Mouse (Mus musculus): ENCODE measurements around the gene Spata20. TPM values are rescaled to one million over a fixed set of nuclear protein-coding genes. Genes with fewer than 3 reads are reported as not detected.

Spata20 gene
- total RNA-seq, 2 experiments from 2014 or later, result 0.92 to 1.5 TPM

DNA sequence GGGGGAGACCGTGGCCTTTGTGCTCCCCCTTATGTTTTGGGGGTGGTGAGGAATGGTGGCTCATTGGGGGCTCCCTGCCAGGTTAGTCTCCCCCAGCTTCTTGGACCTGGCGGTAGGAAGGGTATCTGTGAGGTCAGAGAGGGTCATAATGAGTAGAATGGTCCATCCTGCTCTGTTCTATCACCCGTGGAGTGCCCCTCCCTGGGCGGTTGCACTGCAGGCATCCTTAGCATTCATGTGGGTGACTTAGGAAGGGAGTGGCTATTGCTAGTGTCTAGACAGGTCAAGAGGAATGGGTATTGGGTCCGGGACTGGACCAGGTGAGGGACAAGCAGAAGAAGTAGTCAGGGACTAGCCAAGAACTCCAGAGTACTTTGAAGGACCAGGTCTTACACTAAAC lies 756 bp downstream of the Spata20 start:
- intact Hi-C loops (cut with DNase I), result loop anchor here (5.0 kb wide), 4 partner anchors 63 to 353 kb away; no protein-coding TSS in a partner anchor
- DNase-seq (ENCODE audit: extremely low spot score in 1 of 2, low spot score in 2 of 2), result no peak

DNA sequence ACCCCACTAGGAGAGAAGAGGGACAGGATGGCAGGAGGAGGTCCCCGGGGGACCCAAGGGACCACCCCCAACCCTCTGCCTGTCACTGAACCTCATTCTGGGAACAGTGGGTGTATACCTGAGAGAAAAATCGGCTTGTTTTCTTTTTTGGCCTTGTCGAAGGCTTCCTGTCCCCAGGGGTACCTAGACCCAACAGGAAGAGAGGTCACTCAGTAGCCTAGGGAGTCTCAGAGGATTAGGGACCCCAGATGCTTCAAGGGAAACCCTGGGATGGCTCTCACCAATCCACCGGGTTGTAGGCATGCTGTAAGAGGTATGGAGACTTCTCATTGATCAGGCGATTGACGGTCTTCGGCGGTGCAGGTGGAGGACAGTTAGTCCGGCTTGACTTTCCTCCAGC lies 1.3 kb downstream of the Spata20 start:
- intact Hi-C loops (cut with DNase I), result loop anchor here (5.0 kb wide), 4 partner anchors 62 to 352 kb away; no protein-coding TSS in a partner anchor

DNA sequence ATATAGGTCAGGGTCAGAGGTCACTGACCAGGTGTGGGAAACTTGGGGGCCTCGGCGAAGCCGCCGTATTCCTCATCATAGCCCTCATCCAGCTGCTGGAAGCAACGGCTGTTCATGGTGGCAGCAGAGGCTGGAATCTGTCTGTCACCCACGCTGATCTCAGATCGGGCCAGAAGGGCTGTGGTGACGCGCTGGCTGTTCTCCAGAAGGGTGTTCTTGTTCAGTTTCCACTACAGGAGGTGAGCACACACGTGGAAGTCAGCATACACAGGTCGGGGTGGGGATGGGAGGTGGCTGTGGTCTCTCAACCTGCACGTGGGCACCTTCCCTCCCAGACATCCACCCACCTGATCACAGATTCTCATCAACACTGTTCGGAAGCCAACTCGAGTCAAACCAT lies 2.1 kb downstream of the Spata20 start:
- no peak for DNase-seq (ENCODE audit: extremely low spot score in 1 of 2, low spot score in 2 of 2)
- intact Hi-C loops (cut with DNase I), result no loop called here

More for the DNA sequence above, 1.3 kb downstream of the Spata20 start:
- DNase-seq (ENCODE audit: extremely low spot score in 1 of 2, low spot score in 2 of 2), result no peak

DNA sequence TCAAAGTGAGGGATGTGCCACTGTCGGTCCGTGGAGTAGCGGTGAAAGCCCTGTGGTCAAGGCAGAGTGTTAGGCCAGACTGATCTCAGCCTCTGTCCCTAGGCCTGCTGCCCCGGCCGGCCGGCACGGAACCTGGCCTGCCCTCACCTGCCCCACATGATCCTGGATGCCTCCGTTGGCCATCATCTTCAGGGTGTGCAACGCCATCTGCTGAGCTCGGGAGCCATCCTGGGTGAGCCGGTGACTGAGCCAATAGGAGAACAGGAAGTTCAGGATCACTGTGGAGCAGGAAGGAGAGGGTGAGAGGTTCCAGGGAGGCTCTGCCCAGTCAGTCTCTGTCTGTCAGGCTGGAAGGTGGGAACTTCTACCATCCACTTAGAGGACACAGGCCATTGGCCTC lies 2.5 kb downstream of the Spata20 start:
- no peak for DNase-seq (ENCODE audit: extremely low spot score in 1 of 2, low spot score in 2 of 2)
- intact Hi-C loops (cut with DNase I), result no loop called here

GRCm38 (mm10) chr11:94482738-94483137 lies 3.2 kb downstream of the Spata20 start:
- intact Hi-C loops (cut with DNase I), result no loop called here
- no peak for DNase-seq (ENCODE audit: extremely low spot score in 1 of 2, low spot score in 2 of 2)

- intact Hi-C loops (cut with DNase I), result no loop called here
- no peak for DNase-seq (ENCODE audit: extremely low spot score in 1 of 2, low spot score in 2 of 2)
Measured at GRCm38 (mm10) chr11:94481963-94482362, 4.0 kb downstream of the Spata20 start.

DNA sequence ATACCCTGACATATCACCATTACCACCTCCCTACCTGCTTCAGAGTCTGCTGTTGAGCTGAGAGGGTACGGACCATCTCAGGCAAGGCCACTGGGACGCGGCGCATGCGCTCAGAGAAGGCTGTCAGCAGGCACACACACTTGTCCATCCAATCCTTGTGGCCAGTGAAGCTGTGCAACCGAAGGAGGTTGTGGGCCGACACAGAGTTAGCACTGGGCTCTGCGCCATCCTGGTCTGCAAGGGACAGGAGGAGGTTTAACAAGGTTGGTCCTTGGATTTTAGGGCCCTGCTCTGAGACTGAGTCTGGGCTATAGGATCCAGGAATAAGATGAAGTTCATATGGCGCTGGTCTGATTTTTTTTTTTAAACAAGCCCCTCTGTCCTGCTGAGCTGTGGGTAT lies 5.6 kb downstream of the Spata20 start:
- DNase-seq (ENCODE audit: extremely low spot score in 1 of 2, low spot score in 2 of 2), result no peak
- intact Hi-C loops (cut with DNase I), result no loop called here

DNA sequence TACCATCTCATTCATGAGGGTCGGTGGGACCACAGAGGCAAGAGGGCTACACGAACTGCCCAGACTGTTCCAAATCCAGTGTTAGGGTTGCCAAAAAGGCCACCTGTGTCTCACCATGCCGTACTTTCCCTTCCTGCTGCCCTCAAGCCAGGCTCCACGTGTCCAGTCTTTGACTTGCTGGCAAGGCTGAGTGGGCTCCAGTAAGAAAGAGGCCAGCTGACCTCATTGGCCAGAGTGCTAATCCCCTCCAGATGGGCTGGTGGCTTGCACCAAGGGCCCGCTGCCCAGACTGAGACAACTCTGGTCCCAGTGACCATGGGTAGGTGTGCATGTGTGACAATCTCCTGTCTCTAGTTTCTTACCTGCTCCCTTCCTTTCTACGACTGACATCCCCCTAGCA lies 8.3 kb downstream of the Spata20 start:
- intact Hi-C loops (cut with DNase I), result no loop called here
- no peak for DNase-seq (ENCODE audit: extremely low spot score in 1 of 2, low spot score in 2 of 2)

- DNase-seq (ENCODE audit: extremely low spot score in 1 of 2, low spot score in 2 of 2), result peak in 1 of 2 experiments; percentile 61
- intact Hi-C loops (cut with DNase I), result no loop called here
Measured at GRCm38 (mm10) chr11:94475722-94476121, 10.3 kb downstream of the Spata20 start.

DNA sequence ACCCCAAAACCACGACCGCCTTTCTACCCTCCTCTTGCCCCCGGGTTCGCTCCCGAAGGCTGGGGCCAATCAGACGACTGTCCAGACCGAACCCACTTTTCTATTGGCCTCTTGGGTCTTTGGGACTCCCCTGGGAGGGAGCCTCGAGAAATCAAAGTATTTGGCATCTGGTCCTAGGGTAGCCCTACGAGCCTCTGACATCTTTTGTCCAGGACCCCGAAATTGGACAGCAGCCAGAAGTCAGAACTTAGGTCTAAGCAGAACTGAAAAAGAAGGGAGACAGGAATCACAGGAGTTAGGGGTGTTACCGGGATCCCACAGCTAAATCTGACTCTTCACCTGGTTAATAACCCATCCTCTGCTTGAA lies 11.5 kb downstream of the Spata20 start:
- intact Hi-C loops (cut with DNase I), result loop anchor here (5.0 kb wide), 2 partner anchors 52 to 132 kb away; no protein-coding TSS in a partner anchor
- DNase-seq (ENCODE audit: extremely low spot score in 1 of 2, low spot score in 2 of 2), result no peak

GRCm38 (mm10) chr11:94473707-94474543 lies 12.1 kb downstream of the Spata20 start, which contains the start of gene Cacna1g:
TSS of gene Cacna1g (minus strand) at chr11:94474198.
- intact Hi-C loops (cut with DNase I), result loop anchor here (5.0 kb wide), 2 partner anchors 52 to 132 kb away; no protein-coding TSS in a partner anchor

GRCm38 (mm10) chr11:94472916-94473706 lies 12.9 kb downstream of the Spata20 start:
- intact Hi-C loops (cut with DNase I), result loop anchor here (5.0 kb wide), 2 partner anchors 51 to 131 kb away; no protein-coding TSS in a partner anchor
- DNase-seq (ENCODE audit: extremely low spot score in 1 of 2, low spot score in 2 of 2), result peak in 1 of 2 experiments; percentile 55

More at GRCm38 (mm10) chr11:94473707-94474543, 12.1 kb downstream of the Spata20 start, which contains the start of gene Cacna1g:
- peak; percentile 88 to 94 for DNase-seq (ENCODE audit: extremely low spot score in 1 of 2, low spot score in 2 of 2)

GRCm38 (mm10) chr11:94472585-94472915 lies 13.4 kb downstream of the Spata20 start:
- intact Hi-C loops (cut with DNase I), result loop anchor here (5.0 kb wide), 2 partner anchors 50 to 130 kb away; no protein-coding TSS in a partner anchor
- peak in 1 of 2 experiments; percentile 55 for DNase-seq (ENCODE audit: extremely low spot score in 1 of 2, low spot score in 2 of 2)

DNA sequence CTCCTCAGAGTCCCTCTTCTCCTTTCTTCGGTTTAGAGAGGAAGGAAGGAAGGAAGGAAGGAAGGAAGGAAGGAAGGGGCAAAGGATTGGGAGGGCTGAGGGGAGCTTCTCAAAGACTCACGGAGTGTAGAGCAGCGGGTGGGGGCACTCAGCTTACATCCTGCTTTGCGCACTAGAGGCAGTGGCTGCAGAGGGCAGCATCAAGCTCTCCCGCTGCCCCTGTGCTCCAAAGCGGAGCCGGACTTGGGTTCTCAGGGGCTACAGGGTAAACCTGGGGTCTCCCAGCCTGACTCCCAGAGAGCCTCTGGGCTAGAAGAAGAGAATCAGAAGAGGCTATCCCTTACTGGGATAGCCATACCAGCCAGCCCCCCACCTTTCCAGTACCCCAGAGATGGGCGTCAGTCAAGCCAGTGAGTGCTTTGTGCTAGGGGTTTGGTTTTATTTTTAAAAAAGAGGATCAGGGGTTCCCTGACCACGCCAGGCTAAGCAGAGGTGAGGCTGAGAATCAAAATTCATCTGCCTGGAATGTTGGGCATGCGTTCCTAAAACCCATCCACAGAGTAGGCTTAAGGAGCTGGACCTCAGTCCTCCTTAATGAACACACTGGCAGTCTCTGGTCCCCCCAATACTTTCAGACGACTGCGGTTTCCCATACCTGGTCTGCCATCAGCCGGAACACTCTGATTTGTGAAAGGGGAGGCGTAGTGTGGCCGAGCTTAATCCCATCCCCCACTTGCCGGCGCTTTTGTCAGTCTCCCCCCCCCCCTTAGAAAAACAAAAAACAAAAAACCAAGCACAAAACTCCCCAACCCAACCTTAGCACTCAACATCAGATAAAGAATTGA lies 14.0 kb downstream of the Spata20 start:
- intact Hi-C loops (cut with DNase I), result loop anchor here (5.0 kb wide), 2 partner anchors 50 to 130 kb away; no protein-coding TSS in a partner anchor
- DNase-seq (ENCODE audit: extremely low spot score in 1 of 2, low spot score in 2 of 2), result no peak

DNA sequence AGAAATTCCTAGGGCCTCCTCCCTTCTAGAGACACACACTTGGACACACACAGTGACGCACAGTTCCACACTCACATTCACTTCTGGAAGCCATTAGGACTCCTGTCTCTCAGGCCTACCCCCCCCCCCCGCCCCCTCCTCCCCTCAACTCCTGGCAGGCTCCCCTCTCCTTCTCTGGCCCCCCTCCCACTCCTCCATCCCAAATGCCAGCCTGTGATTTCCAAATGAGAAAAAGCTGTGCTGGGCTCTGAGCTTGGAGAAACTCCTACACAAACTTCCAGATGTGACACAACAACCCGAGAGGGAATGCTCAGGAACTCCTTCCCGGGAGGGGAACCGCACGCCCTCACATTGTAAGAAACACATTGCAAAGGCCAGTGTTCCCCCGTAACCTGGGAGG lies 15.6 kb downstream of the Spata20 start:
- DNase-seq (ENCODE audit: extremely low spot score in 1 of 2, low spot score in 2 of 2), result no peak
- intact Hi-C loops (cut with DNase I), result loop anchor here (5.0 kb wide), 2 partner anchors 48 to 128 kb away; no protein-coding TSS in a partner anchor

GRCm38 (mm10) chr11:94469136-94470064 lies 16.6 kb downstream of the Spata20 start:
- no peak for DNase-seq (ENCODE audit: extremely low spot score in 1 of 2, low spot score in 2 of 2)
- intact Hi-C loops (cut with DNase I), result loop anchor here (5.0 kb wide), 2 partner anchors 47 to 127 kb away; no protein-coding TSS in a partner anchor

- intact Hi-C loops (cut with DNase I), result no loop called here
- DNase-seq (ENCODE audit: extremely low spot score in 1 of 2, low spot score in 2 of 2), result peak; percentile 85
Measured at GRCm38 (mm10) chr11:94468582-94469064, 17.4 kb downstream of the Spata20 start.

All from left cerebral cortex, postnatal 10 days (tissue).